Mouse (Mus musculus) adrenal gland, postnatal 36 days (tissue): ENCODE results near the gene Vmn1r170. TPM values are rescaled to one million over a fixed set of nuclear protein-coding genes. Genes with fewer than 3 reads are reported as not detected.
"Not testable (repeated sequence)": the region's sequence is repeated elsewhere in the genome, so short reads cannot be mapped to it uniquely, and the experiment has no call there.

Source experiments
- DNase-seq, 2 experiments: peaks; one replicate each; pipeline ENCODE4 v3.0.0; 2021; ENCODE audit warnings: mixed read lengths in 1 of 2
- long read RNA-seq, 2 experiments: library from polyadenylated mRNA; stranded (forward); transcript quantifications; one replicate each; pipeline ENCODE4 v2.0.0; 2021; ENCODE audit warnings: borderline sequencing depth in 2 of 2
- total RNA-seq, 2 experiments: library from RNA; stranded (reverse); gene quantifications; 2 replicates each; pipeline ENCODE4 v1.2.3; 2021

Gene Vmn1r170
- total RNA-seq, result not detected
- long read RNA-seq, experiment 1, result 0 reads
- long read RNA-seq, experiment 2, result 0 reads

- not testable (repeated sequence) for DNase-seq
Measured at GRCm38 (mm10) chr7:23605875-23606274, at the start of gene Vmn1r170. Vmn1r170 (plus strand) TSS chr7:23606175.

DNA sequence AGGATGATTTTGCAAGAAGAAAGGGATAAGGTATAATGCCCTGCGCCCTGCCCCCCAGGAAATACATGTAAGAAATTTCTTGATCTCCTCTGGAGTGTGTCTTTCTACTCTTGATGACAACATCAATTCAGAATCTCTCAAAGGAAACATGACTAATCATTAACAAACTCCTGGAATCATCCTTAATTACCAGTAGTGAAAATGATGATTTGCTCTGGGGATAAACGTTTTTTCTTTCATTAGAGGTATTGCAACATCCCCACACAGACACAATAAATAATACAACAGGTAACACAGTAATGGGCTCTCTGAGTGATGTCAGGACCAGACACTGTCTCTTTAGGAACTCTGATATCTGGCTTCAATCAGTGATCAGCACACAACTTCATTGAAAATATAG lies 30.7 kb upstream of the Vmn1r170 start, which contains the start of gene Vmn1r169:
Vmn1r169 (plus strand) TSS at position 301 of the 400 bp plus-strand sequence.
- DNase-seq, result not testable (repeated sequence)

GRCm38 (mm10) chr7:23630422-23630821 lies 24.4 kb downstream of the Vmn1r170 start, which contains the start of gene Vmn1r171:
Vmn1r171 (plus strand) TSS chr7:23630722.
- no peak for DNase-seq

Other genes with a start within 250 kb of the Vmn1r170 start
- gene Nlrp5, start 220.3 kb upstream of the Vmn1r170 start, total RNA-seq, result not detected
- gene Vmn1r167, start 99.0 kb upstream of the Vmn1r170 start, total RNA-seq, result not detected
- gene Vmn1r168, start 66.4 kb upstream of the Vmn1r170 start, total RNA-seq, result not detected
- gene Vmn1r169, start 30.6 kb upstream of the Vmn1r170 start, total RNA-seq, result not detected
- not detected for gene Vmn1r171, start 24.5 kb downstream of the Vmn1r170 start, total RNA-seq
- gene Vmn1r172, start 52.1 kb downstream of the Vmn1r170 start, total RNA-seq, result not detected
- gene Vmn1r173, start 94.5 kb downstream of the Vmn1r170 start, total RNA-seq, result not detected
- not detected for gene Vmn1r174, start 146.1 kb downstream of the Vmn1r170 start, total RNA-seq
- gene Vmn1r175, start 204.5 kb downstream of the Vmn1r170 start, total RNA-seq, result not detected
- gene Vmn1r176, start 231.2 kb downstream of the Vmn1r170 start, total RNA-seq, result not detected